Mouse (Mus musculus): Measurements from ENCODE around the gene Copa. TPM values are rescaled to one million over a fixed set of nuclear protein-coding genes. Genes with fewer than 3 reads are reported as not detected.

Gene Copa
- total RNA-seq, 2 experiments from 2014 or later = 155 to 162 TPM

Other genes starting within 250 kb of the Copa start
- 1 to 10 TPM; 1.8 to 2.0 TPM for gene Cd84, start 242.8 kb upstream of the Copa start, total RNA-seq (2021)
- gene Gm10521, start 186.9 kb upstream of the Copa start, total RNA-seq (2021) = under 1 TPM in 1 of 2 experiments, not detected in 1; 0.13 TPM
- under 1 TPM; 0.07 to 0.23 TPM for gene Slamf6, start 165.0 kb upstream of the Copa start, total RNA-seq (2021)
- 10 to 100 TPM; 17.4 to 21.5 TPM for gene Vangl2, start 54.1 kb upstream of the Copa start, total RNA-seq (2021)
- gene Nhlh1, start 25.0 kb upstream of the Copa start, total RNA-seq (2021) = under 1 TPM; 0.30 to 0.37 TPM
- 10 to 100 TPM; 74.5 to 77.9 TPM for gene Ncstn, start 266 bp downstream of the Copa start, total RNA-seq (2021)
- 100 to 1,000 TPM; 105 to 108 TPM for gene Pex19, start 44.2 kb downstream of the Copa start, total RNA-seq (2021)
- 100 to 1,000 TPM; 101 to 109 TPM for gene Dcaf8, start 65.6 kb downstream of the Copa start, total RNA-seq (2021)
- 100 to 1,000 TPM; 377 to 379 TPM for gene Pea15a, start 124.3 kb downstream of the Copa start, total RNA-seq (2021)
- gene Casq1, start 137.3 kb downstream of the Copa start, total RNA-seq (2021) = under 1 TPM in 1 of 2 experiments, not detected in 1; 0.55 TPM
- not detected for gene Atp1a4, start 175.9 kb downstream of the Copa start, total RNA-seq (2021)
- 100 to 1,000 TPM; 231 to 244 TPM for gene Igsf8, start 179.1 kb downstream of the Copa start, total RNA-seq (2021)
- gene Atp1a2, start 215.5 kb downstream of the Copa start, total RNA-seq (2021) = 100 to 1,000 TPM; 571 to 592 TPM
- gene Kcnj9, start 246.8 kb downstream of the Copa start, total RNA-seq (2021) = 100 to 1,000 TPM; 119 to 130 TPM

Data from left cerebral cortex, postnatal 14 days (tissue).